Mouse (Mus musculus): ENCODE results near the gene Acot7. TPM values are rescaled to one million over a fixed set of nuclear protein-coding genes. Genes with fewer than 3 reads are reported as not detected.

Acot7 gene
- polyA plus RNA-seq, 1 experiment: 523 TPM

DNA sequence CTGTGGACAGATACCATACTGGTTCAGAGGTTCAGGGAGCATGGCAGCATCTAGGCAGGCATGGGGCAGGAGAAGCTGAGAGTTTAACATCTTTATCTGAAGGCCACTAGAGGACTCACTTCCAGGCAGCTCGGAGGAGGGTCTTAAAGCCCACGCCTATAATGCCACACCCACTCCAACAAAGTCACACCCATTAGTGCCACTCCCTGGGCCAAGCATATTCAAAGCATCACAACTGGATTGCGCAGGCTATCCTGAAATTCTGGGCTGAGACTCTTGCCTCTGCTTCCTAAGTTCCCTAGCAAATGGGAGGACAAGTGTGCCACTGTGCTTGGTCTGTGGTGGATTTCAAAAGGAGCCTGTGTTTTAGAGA is 7.2 kb downstream of the Acot7 start:
- TF ChIP-seq POLR2A (IDR thresholded peaks at IDR 0.05; ENCODE audit: borderline replicate concordance, insufficient read depth, low read length) (no peak), CTCF (IDR thresholded peaks at IDR 0.05; ENCODE audit: borderline replicate concordance, insufficient read depth, low read depth, low read length) (no peak)
- 33% methylated on average over 3 of the region's 3 CpGs for whole genome bisulfite sequencing
- peaks cover 46% of the 10 kb centered on the region for H3K4me1 ChIP-seq (ENCODE audit: control insufficient read depth, insufficient read depth, low read length)
- no peak overlapping the region; the same call in 1 of the 2 replicates for H3K27ac ChIP-seq (ENCODE audit: insufficient read depth, low read length)
- H3K27me3 ChIP-seq (ENCODE audit: control insufficient read depth, insufficient read depth, low read length): no peaks in the 10 kb centered on the region
- H3K4me3 ChIP-seq (replicated peaks; ENCODE audit: insufficient read depth, low read depth, low read length): no peak overlapping the region
- DNase-seq: no peak

DNA sequence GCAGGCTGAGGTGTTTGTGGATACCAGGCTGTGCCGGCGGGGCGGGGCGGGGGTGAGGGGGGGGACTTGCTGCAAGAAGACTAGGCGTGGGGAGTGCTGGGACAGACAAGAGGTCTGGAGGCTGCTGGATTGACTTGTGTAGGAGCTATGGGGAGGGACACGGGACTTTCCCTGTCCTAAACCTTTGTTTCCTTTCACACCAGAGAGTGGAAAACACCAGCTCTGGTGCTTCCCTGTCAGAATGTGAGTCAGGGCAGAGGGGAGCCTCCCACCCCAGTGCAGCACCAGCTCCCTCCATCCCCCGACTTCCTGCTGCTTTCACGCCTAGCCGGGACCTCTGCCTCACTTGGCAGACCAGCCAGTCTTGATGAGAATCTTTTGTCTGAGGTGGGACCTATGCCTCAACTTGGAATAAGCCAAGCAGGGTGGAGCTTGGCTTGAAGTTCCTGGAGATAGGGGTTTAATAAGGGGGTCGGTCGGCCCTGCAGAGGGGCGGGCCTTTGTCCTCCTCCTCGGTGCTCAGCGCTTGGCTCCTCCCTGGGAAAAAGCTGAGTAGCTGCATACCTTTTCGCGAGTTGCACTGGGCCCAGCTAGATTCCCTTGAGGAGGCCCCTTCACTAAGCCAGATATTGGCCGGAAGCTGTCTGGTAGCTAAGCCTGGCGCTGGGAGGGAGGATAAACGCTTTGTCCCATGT is 7.7 kb downstream of the Acot7 start:
- WGBS: 29% methylated on average over 19 of the region's 19 CpGs
- Histone ChIP-seq H3K27ac (ENCODE audit: insufficient read depth, low read length) (peak overlapping the region; percentile 47), H3K27me3 (ENCODE audit: control insufficient read depth, insufficient read depth, low read length) (no peaks in the 10 kb centered on the region), H3K4me3 (replicated peaks; ENCODE audit: insufficient read depth, low read depth, low read length) (no peak overlapping the region), H3K4me1 (ENCODE audit: control insufficient read depth, insufficient read depth, low read length) (peaks cover 46% of the 10 kb centered on the region)
- no peak for DNase-seq
- TF ChIP-seq POLR2A (IDR thresholded peaks at IDR 0.05; ENCODE audit: borderline replicate concordance, insufficient read depth, low read length) (no peak), CTCF (IDR thresholded peaks at IDR 0.05; ENCODE audit: borderline replicate concordance, insufficient read depth, low read depth, low read length) (no peak)

DNA sequence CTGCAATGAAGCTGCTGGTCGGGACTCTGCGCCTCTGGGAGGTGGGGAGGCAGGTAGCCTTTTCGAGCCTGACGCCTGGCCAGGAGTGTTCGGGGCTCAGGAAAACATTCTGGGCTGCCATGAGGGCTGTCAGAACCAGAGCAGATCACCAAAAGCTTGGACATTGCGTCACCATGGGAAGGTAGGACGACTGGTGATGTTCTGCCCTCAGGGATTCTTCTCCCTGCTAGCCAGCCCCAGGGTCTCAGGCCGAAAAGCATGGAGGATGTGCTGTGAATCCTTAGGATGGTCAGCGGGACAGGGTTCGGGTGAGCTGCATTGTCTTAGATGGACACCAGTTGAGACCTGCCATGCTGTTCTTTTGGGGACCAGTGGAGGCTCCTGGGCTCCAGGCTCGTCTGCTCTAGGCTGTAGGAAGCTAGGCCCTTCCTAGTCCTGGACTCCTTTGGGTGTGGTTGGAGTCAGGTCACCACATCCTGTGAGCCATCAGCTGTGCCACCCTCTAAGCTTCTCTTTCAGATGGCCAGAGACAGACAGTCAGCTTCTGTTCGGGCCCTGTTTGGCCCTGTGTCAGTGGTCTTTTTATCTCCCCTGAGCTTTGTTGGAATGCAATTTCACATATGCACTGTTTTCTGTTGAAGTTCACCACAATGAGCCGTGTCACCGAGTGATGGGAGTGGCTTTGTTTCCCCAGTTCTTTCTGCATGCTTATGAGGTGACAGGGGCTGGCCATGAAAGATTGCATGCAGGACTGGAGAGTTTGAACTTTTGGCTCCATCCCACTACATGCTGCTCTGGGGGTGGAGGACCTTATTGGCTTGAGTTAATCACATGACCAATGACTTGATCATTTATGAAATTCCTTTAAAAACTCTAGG is 8.5 kb downstream of the Acot7 start:
- Histone ChIP-seq H3K4me1 (ENCODE audit: control insufficient read depth, insufficient read depth, low read length) (peaks cover 46% of the 10 kb centered on the region), H3K27ac (ENCODE audit: insufficient read depth, low read length) (peak overlapping the region; percentile 52), H3K27me3 (ENCODE audit: control insufficient read depth, insufficient read depth, low read length) (no peaks in the 10 kb centered on the region), H3K4me3 (replicated peaks; ENCODE audit: insufficient read depth, low read depth, low read length) (no peak overlapping the region)
- DNase-seq: no peak
- no peak for TF ChIP-seq POLR2A (IDR thresholded peaks at IDR 0.05; ENCODE audit: borderline replicate concordance, insufficient read depth, low read length)
- TF ChIP-seq CTCF (IDR thresholded peaks at IDR 0.05; ENCODE audit: borderline replicate concordance, insufficient read depth, low read depth, low read length): no peak
- WGBS: 50% methylated on average over 14 of the region's 14 CpGs

DNA sequence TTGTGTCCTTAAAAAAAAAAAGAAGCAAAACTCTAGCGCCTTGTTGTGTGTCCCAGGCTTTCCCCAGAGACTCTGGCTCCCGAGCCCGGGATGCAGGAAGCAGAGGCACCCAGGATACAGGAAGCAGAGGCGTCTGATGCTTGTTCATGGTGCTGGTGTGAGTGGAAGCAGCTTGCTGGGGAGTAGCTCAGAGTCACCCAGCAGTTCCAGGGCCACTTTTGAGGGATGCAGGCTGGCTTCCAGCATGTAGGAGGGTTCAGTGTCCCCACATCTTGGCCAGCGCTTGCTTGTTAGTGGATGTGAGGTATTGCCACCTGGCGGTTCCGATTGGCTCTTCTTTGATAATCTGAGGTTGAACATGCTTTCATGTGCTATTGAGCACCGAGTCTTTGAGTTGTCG is 9.2 kb downstream of the Acot7 start:
- 82% methylated on average over 9 of the region's 9 CpGs for WGBS
- no peak for TF ChIP-seq POLR2A (IDR thresholded peaks at IDR 0.05; ENCODE audit: borderline replicate concordance, insufficient read depth, low read length)
- TF ChIP-seq CTCF (IDR thresholded peaks at IDR 0.05; ENCODE audit: borderline replicate concordance, insufficient read depth, low read depth, low read length): no peak
- no peaks in the 10 kb centered on the region for H3K27me3 ChIP-seq (ENCODE audit: control insufficient read depth, insufficient read depth, low read length)
- H3K4me1 ChIP-seq (ENCODE audit: control insufficient read depth, insufficient read depth, low read length): peaks cover 42% of the 10 kb centered on the region
- no peak overlapping the region for H3K27ac ChIP-seq (ENCODE audit: insufficient read depth, low read length)
- no peak for DNase-seq
- no peak overlapping the region for H3K4me3 ChIP-seq (replicated peaks; ENCODE audit: insufficient read depth, low read depth, low read length)

DNA sequence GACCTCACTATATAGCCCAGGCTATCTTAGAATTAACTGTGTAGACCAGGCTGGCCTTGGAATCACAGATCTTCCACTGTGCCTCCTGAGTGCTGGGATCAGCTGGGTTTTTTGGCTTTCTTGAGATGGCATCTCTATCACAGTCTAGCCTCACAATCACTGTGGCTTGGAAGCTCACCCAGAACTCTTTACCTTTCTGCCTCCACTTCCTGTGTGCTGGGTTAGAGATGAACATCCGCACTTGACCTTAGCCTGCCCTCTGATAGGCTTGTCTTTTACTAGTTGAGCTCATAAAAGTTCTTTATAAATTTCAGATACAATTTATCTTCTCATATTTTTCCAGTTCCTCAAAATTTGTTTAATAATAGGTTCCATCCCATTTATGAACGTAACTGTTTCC is 10.7 kb downstream of the Acot7 start:
- peaks cover 43% of the 10 kb centered on the region for H3K4me1 ChIP-seq (ENCODE audit: control insufficient read depth, insufficient read depth, low read length)
- no peaks in the 10 kb centered on the region for H3K27me3 ChIP-seq (ENCODE audit: control insufficient read depth, insufficient read depth, low read length)
- H3K27ac ChIP-seq (ENCODE audit: insufficient read depth, low read length): no peak overlapping the region
- WGBS: 93% methylated on average over 2 of the region's 2 CpGs
- no peak for TF ChIP-seq CTCF (IDR thresholded peaks at IDR 0.05; ENCODE audit: borderline replicate concordance, insufficient read depth, low read depth, low read length)
- TF ChIP-seq POLR2A (IDR thresholded peaks at IDR 0.05; ENCODE audit: borderline replicate concordance, insufficient read depth, low read length): no peak
- DNase-seq: no peak
- H3K4me3 ChIP-seq (replicated peaks; ENCODE audit: insufficient read depth, low read depth, low read length): no peak overlapping the region

DNA sequence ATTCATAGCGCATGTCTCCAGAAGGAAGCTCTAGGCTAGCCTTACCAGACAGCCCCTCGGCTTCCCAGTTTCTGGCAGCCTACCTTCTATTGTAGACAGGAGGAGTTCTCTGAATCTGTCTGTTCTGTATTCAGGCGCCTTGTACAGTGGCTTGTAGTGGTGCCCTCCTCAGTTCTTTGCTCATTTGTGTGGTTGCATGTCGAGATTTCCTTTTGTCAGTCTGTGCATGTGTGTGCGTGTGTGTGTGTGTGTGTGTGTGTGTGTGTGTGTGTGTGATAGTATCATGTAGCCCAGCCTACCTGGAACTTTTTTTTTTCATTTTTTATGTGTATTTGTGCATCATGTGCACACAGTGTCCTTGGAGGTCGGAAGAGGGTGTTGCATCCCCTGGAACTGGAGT is 11.1 kb downstream of the Acot7 start:
- no peak overlapping the region for H3K4me3 ChIP-seq (replicated peaks; ENCODE audit: insufficient read depth, low read depth, low read length)
- DNase-seq: no peak
- H3K27me3 ChIP-seq (ENCODE audit: control insufficient read depth, insufficient read depth, low read length): no peaks in the 10 kb centered on the region
- 90% methylated on average over 6 of the region's 6 CpGs for WGBS
- H3K4me1 ChIP-seq (ENCODE audit: control insufficient read depth, insufficient read depth, low read length): peaks cover 43% of the 10 kb centered on the region
- TF ChIP-seq POLR2A (IDR thresholded peaks at IDR 0.05; ENCODE audit: borderline replicate concordance, insufficient read depth, low read length) (no peak), CTCF (IDR thresholded peaks at IDR 0.05; ENCODE audit: borderline replicate concordance, insufficient read depth, low read depth, low read length) (no peak)
- no peak overlapping the region for H3K27ac ChIP-seq (ENCODE audit: insufficient read depth, low read length)

DNA sequence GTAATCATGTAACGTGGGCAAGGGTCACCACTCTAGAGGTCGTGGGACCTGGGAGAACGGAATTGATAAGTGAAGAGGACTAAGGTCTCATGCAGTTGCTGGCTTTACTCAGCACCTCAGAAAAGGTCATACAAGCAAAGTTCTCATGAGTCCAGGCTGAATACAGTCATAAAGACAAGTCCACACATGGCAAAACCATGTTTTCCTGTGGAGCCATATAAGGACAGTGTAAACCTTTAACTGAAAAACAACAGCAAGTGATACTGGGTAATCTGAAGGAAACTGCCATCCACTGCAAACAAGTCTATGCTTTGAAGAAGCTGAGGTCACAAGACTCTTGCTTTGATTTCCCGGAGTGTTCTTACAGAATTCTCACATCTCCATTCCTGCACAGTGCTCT is 11.8 kb downstream of the Acot7 start:
- TF ChIP-seq CTCF (IDR thresholded peaks at IDR 0.05; ENCODE audit: borderline replicate concordance, insufficient read depth, low read depth, low read length): no peak
- no peak for TF ChIP-seq POLR2A (IDR thresholded peaks at IDR 0.05; ENCODE audit: borderline replicate concordance, insufficient read depth, low read length)
- Histone ChIP-seq H3K4me1 (ENCODE audit: control insufficient read depth, insufficient read depth, low read length) (peaks cover 43% of the 10 kb centered on the region), H3K27me3 (ENCODE audit: control insufficient read depth, insufficient read depth, low read length) (no peaks in the 10 kb centered on the region), H3K27ac (ENCODE audit: insufficient read depth, low read length) (peak overlapping the region; percentile 42; the same call in 1 of the 2 replicates), H3K4me3 (replicated peaks; ENCODE audit: insufficient read depth, low read depth, low read length) (no peak overlapping the region)
- no peak for DNase-seq
- 85% methylated on average over 4 of the region's 4 CpGs for WGBS
